Mouse (Mus musculus) lung, adult 10 weeks (tissue): ENCODE results near the gene Zyg11b. TPM values are rescaled to one million over a fixed set of nuclear protein-coding genes. Genes with fewer than 3 reads are reported as not detected.

ENCODE experiments used
- polyA plus RNA-seq: library from polyadenylated mRNA; stranded (reverse); fragments of 350-450 nt; fragmentation: Illumina TruSeq; extraction: RNeasy Lipid Tissue Mini Kit (QIAGEN cat#74804); gene quantifications from one replicate; pipeline ENCODE4 v1.2.3, GENCODE M21; 2014; ENCODE audit warnings: low read depth, low replicate concordance; ENCODE audit not compliant: insufficient read depth

Zyg11b gene
- 5.7 TPM for polyA plus RNA-seq

DNA sequence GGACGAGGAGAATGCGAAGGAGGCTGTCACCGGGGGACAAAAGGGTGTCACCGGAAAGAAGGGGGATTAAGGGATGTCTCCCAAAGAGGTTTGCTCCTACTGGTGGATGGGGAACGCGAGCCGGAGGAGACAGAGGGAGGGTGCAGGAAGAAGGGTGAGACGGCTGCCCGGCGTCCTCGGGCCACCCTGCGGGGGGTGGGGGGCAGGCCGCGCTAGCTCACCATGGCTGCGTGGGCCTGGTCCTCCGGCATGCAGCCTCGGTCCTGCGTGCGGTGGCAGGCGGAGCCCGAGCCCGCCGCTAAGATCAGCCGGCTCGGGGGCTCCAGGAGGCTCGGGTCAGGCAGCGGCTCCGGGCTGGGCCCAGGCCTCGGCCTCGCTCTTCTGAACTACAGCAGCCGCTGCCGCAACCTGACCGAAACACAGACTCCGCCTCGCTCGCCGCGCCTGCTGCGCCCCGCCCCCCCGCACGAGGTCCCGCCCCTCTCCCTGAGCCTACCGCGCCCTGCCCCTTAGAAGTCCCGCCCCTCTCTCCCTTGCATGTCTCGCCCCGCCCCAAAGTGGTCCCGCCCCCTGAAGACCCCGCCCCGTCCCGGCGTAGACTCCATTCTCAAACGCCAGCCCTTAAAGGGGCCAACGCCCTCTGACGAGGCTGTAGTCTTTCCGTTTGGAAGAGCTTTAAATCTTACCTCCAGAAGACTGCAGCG, at the start of gene Zyg11b:
TSS of gene Zyg11b (minus strand) at position 427 of the 704 bp plus-strand sequence.

DNA sequence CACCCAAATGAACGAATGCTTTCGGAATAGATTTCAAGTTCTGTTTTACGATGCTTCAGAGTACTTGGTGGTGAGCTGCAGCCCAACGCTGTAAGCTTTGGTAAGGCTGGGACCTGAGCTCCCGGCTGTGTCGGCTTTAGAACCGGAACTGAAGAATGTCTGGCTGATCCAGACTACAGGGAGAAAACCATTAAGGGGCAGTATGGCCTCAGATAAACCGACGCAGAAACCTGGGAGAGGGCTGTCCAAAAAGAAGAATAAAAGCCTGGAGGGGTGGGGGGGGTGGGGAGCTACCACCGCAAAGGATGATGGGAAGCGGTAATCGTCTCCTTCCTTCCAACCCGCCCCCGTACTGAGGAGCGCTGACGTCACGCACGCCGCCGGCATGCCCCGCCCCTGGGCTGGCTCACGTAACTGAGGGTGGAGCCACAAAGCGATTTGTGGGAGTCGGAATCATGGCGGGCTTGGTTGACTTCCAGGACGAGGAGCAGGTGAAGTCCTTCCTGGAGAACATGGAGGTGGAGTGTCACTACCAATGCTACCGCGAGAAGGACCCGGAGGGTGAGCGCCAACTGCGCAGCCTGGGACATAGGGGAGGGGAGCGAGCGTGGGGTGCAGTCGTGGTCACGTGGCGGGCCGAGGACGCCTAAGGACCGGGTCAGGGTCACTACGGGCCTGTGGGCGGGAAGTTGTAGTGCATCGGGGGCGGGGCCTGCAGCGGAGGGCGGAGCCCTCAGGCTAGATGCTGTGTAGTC, 27.0 kb upstream of the Zyg11b start, which contains the start of gene Coa7:
TSS of gene Coa7 (plus strand) at position 411 of the 755 bp plus-strand sequence.

DNA sequence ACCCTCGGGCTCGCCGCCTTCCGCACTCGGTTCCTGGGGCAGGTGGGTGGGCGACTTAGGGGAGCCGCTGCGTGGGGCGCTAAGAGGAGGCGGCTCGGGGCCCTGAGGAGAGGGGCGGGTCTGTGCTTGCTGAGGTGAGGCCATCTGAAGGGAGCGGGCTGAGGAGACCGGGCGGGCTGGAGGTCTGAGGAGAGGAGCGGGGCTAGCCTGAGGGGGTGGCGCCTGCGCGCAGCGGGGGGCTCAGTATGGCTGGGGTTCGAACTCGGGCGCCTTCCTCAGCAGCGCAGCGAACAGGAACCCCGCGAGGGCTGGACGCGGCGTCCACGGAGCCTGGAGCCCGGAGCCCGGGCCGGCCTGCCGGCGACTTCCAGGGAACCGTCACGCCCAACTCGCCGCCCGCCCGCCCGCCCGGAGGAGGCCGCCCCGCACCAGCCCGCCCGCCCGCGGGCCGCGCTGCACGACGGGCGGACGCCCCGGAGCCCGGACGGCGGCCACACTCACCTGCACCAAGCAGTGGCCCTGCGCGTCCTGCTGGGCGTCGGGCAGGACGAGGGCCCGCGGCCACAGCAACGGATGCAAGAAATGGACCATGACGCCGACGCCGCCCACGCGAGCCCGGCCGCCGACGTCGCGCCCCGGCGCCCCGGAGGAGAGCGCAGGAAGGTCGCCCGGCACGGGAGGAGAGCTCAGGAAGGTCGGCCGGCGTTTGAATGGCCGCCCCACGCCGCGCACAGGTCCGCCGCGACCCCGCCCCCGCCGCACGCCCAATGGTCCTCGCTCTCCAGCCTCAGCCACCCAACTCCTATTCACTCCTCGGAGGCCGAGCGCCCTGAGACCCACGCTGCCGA, 83.3 kb downstream of the Zyg11b start, which contains the start of gene Zyg11a:
TSS of gene Zyg11a (minus strand) at position 717 of the 848 bp plus-strand sequence.

Other genes with a start within 250 kb of the Zyg11b start
- gene Podn, start 204.7 kb downstream of the Zyg11b start, polyA plus RNA-seq = 12.4 TPM
- gene Scp2, start 156.1 kb downstream of the Zyg11b start, polyA plus RNA-seq = 431 TPM
- gene Echdc2, start 135.7 kb downstream of the Zyg11b start, polyA plus RNA-seq = 32.9 TPM
- gene Zyg11a, start 83.0 kb downstream of the Zyg11b start, polyA plus RNA-seq = not detected
- gene Coa7, start 27.0 kb upstream of the Zyg11b start, polyA plus RNA-seq = 9.0 TPM
- gene Shisal2a, start 82.3 kb upstream of the Zyg11b start, polyA plus RNA-seq = 0.83 TPM
- gene Gpx7, start 105.9 kb upstream of the Zyg11b start, polyA plus RNA-seq = 25.2 TPM
- 15.4 TPM for gene Tut4, start 158.3 kb upstream of the Zyg11b start, polyA plus RNA-seq